Mouse (Mus musculus): ENCODE results near the gene Asna1.

The Asna1 gene

GRCm38 (mm10) chr8:85035165-85035727 is 10.2 kb upstream of the Asna1 start:
- no peak for DNase-seq (ENCODE audit: low spot score in 2 of 2)

- peak; percentile 78 to 84 for DNase-seq (ENCODE audit: low spot score in 2 of 2)
Measured at GRCm38 (mm10) chr8:85034764-85035163, 9.7 kb upstream of the Asna1 start.

DNA sequence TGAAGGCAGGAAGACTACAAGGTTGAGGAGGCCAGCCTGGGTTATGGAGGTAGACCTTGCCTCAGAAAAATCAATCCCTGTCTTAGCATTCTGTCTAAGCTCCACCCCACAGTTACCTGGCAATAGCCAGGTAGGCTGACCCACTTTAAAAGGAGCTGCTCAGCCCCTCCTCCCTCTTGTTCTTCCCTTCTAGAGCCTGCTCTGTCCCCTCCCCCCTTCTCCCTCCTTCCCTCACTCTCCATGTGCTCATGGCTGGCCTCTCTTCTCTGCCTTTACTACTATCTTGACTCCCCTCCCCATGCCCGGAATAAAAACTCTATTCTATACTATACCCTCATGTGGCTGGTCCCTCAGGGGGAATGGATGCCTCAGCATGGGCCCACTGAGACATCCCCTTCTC is 8.8 kb upstream of the Asna1 start:
- no peak for DNase-seq (ENCODE audit: low spot score in 2 of 2)

GRCm38 (mm10) chr8:85032622-85033311 is 7.7 kb upstream of the Asna1 start:
- no peak for DNase-seq (ENCODE audit: low spot score in 2 of 2)

DNA sequence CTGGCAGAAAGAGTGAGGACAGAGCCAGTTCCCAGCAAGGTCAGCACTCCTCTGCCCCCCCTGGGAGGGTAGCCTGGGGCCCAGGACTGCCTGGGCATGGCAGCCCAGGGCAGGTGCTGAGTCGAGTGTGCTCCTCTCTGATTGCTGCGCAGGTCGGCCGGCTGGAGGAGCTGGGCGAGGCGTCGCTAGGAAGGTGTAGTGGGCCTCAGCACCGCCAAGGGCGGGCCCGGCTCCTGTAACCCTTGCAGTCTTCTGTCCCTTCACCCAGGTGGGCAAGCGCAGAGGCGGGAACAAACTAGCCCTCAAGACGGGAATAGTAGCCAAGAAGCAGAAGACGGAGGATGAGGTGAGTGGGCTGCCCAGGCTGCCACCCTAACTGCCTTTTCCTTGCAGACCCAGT is 4.2 kb upstream of the Asna1 start:
- no peak for DNase-seq (ENCODE audit: low spot score in 2 of 2)

GRCm38 (mm10) chr8:85027922-85028321 is 2.8 kb upstream of the Asna1 start:
- no peak for DNase-seq (ENCODE audit: low spot score in 2 of 2)

GRCm38 (mm10) chr8:85027516-85027855 is 2.4 kb upstream of the Asna1 start:
- no peak for DNase-seq (ENCODE audit: low spot score in 2 of 2)

DNA sequence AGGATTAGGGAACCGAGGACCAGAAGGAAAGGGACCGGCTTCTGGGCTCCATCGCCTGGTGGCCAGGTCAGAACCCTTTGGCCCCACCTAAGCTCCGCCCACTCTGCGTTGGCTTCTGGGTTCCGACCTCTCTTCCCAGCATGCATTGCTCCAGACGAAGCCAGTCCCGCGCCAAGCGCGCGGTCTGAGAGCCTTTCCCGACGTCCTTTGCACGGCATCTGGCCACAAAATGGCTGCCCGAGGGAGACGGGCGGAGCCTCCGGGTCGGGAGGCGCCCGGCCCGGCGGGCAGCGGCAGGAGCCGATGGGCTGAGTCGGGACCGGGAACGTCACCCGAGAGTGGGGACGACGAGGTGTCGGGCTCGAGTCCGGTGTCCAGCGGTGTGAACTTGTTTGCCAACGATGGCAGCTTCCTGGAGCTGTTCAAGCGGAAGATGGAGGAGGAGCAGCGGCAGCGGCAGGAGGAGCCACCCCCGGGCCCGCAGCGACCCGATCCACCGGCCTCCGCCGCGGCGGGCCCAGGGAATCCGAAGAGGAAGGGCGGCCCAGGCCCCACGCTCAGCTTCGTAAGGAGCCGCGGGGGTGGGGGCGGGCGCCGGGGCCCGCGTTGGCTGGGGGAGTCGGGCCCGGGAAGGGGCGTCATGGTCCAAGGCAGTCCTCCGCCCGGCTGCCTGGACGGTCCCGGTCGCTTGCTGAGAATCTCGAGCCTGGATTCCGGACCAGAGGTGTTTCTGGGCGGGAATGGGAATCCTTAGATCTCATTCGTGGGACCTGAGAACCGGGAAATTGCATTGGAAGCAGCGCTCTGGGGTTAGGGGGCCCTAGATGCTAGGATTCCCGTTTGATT is 1.8 kb upstream of the Asna1 start, which contains the start of gene Trir:
Gene Trir, plus strand, starts transcription at position 154 of the 846 bp plus-strand sequence.
- peak; percentile 89 for DNase-seq (ENCODE audit: low spot score in 2 of 2)

DNA sequence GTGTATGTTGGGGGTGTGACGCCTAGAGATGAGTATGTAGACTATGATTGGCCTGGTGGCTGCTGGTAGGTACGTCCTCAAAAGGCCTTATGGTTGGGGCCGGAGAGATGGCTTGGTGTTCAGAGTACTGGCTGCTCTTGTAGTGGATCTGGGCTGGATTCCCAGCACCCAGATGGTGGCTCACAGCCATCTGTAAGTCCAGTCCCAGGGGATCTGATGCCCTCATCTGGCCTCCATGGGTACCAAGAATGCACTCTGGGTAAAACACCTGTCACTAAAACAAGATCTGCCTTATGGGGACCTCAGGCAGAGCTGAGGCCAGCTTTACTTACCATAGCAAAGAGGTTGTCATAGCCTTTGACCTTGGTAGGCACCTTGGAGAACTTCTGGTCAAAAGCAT is 1.2 kb downstream of the Asna1 start:
- DNase-seq (ENCODE audit: low spot score in 2 of 2): no peak

DNA sequence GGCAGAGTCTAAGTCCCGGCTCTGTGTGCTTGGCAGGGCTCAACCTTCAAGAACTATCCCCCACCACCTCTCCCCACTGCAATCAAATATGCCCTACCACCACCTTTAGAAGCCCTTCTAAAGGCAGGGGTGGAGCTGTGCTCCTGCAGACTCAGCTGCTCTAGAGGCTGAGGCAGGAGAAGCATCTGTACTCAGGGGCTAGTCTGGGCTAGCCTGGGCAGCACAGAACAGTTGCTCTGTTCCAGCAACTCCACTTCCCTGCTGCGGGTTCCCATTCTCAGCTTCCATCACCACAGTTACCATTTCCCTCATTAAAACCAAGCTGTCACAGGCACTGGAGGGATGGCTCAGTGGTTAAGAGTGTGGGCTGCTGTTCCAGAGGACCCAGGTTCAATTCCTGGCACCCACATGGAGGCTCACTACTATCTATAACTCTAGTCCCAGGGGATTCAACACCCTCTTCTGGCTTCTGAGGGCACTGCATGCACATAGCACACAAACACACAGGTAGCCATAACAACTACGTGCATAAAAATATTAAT is 3.5 kb downstream of the Asna1 start:
- DNase-seq (ENCODE audit: low spot score in 2 of 2): no peak

- no peak for DNase-seq (ENCODE audit: low spot score in 2 of 2)
Measured at GRCm38 (mm10) chr8:85017209-85017608, 7.9 kb downstream of the Asna1 start.

DNA sequence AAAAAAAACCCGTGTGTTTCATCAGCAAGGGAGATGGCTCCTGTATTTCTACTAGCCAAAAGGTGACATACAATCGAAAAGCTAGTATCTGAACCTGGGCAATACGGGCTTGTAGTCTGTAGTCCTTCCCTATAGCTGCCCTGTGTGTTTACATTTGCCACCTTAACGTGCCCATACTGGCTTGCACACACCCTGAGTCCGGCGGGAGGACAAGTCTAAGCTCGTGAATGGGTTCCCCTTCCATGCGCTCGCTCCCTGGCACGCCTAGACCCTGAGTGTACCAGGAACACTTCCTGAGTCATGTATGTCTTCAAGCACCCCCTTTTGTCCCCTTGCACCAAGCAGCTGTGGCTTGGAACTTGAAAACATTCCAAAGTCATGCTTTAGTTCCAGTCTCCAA is 8.4 kb downstream of the Asna1 start:
- DNase-seq (ENCODE audit: low spot score in 2 of 2): no peak

- DNase-seq (ENCODE audit: low spot score in 2 of 2): no peak
Measured at GRCm38 (mm10) chr8:85014431-85014830, 10.7 kb downstream of the Asna1 start, which contains the start of gene Best2. Best2 (minus strand) TSS chr8:85014531.

GRCm38 (mm10) chr8:85013230-85013840 is 11.7 kb downstream of the Asna1 start:
- peak; percentile 72 to 86 for DNase-seq (ENCODE audit: low spot score in 2 of 2)

- no peak for DNase-seq (ENCODE audit: low spot score in 2 of 2)
Measured at GRCm38 (mm10) chr8:85011242-85011641, 13.8 kb downstream of the Asna1 start.

DNA sequence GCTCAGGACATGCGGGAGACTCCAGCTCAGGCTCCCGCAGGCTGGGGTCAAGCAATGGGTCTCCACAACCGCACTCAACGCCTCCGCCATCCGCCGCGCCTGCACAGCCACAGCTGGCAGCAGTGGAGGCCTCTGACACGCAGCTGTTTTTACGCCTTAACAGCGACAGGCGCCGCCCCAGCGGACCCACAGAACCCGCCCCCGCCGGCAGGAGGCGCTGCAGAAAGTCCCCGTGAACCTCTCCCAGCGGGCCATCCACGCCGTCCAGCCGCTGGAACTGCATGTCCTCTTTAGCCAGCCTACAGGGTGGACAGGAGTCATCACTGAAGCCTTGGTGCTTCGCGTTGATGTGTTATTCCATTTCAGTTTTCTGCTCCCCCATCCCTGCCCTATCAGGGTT is 17.4 kb downstream of the Asna1 start:
- DNase-seq (ENCODE audit: low spot score in 2 of 2): peak in 1 of 2 experiments; percentile 57

GRCm38 (mm10) chr8:84997649-84998295 is 27.3 kb downstream of the Asna1 start:
- DNase-seq (ENCODE audit: low spot score in 2 of 2): peak; percentile 90 to 98

DNA sequence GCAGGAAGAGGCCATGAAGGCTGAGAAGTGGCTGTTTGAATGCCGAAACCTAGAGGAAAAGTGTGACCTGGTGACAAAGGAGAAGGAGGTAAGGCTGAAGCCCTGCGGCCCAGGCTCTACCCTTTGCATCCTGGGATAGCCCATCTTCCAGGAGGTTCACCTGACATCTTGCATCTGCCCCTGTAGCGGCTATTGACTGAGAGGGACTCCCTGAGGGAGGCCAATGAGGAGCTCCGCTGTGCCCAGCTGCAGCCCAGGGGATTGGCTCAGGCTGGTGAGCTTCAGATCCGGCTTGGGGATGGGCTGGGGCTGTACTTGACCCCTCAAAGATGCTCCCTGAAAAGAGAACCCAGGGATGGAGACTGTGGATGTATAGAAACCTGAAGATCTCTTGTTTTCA is 28.1 kb downstream of the Asna1 start:
- DNase-seq (ENCODE audit: low spot score in 2 of 2): no peak

DNA sequence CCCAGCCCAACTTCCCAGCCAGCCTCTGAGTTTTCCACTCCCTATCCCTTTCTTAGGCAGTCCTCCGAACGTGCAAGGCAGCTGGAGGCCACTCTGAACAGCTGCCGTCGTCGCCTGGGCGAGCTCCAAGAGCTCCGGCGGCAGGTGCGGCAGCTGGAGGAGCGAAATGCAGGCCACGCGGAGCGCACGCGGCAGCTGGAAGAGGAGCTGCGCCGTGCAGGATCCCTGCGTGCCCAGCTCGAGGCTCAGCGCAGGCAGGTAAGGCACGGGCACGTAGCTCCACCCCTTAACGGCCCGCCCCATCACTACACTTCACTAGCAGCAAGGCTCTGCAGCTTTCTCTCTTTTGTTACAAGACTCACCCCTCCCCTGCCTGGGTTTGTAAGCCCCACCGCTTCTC is 29.4 kb downstream of the Asna1 start:
- DNase-seq (ENCODE audit: low spot score in 2 of 2): no peak

GRCm38 (mm10) chr8:84994375-84994774 is 30.7 kb downstream of the Asna1 start:
- DNase-seq (ENCODE audit: low spot score in 2 of 2): no peak

DNA sequence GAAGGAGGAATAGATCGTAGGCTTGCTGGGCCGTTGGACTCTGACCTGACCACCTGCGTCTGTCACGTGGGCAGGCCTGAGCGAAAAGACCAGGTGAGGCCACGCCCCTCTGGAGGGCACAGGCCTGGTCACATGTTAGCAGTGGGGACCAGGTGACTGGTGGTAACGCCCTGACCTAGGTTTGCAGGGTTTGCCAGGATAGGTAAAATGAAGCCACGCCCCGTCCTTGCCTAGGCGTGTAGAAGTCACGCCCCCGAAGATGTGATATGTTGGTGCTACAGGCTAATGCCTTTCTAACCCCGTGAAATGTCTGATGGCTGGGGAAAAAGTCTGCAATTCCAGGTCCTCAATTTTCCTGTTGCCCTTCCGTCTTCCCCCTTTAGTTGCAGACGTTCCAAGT is 34.2 kb downstream of the Asna1 start:
- DNase-seq (ENCODE audit: low spot score in 2 of 2): peak in 1 of 2 experiments; percentile 64

GRCm38 (mm10) chr8:84990349-84990748 is 34.7 kb downstream of the Asna1 start, which contains the start of gene Hook2:
Hook2 (plus strand) TSS chr8:84990603.
- DNase-seq (ENCODE audit: low spot score in 2 of 2): peak; percentile 95 to 97
